In the genomic region with DNA sequence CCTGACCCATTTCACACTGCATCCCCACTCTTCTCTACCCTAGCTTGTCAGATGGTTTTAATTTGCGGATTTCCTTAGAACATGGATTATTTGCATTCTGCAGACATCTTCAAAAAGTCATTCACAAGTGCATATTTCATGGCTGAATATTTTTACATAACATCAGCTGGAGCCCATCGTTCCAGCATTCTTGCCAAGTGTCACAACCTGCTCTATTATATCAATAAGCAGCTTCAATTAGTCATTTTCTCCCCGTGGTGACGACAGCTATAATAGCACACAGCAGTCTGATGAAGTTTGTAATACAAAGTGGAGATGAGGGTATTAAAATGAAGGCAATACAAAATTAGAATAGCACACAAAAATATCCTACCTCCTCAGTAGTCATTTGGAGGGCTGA, we compare ENCODE assay signal across 15 mouse cellular contexts.
"Had no signal": no experiment of that assay in that cellular context is flagged by ENCODE, and none has a peak within 500 bp of the region (broad histone marks: within the 10 kb centered on the region; RNA-seq: fewer than 3 reads in every experiment).

No protein-coding gene starts in this region.

- H3K4me1 ChIP-seq: limb, embryonic 15.5 days; liver, embryonic 12.5 days; midbrain, embryonic 10.5 days; neural tube, embryonic 15.5 days had no signal

- ATAC-seq: liver, embryonic 12.5 days had no signal

- H3K9me3 ChIP-seq: limb, embryonic 15.5 days; liver, embryonic 12.5 days; midbrain, embryonic 10.5 days; neural tube, embryonic 15.5 days had no signal

- H3K36me3 ChIP-seq: limb, embryonic 15.5 days; liver, embryonic 12.5 days; midbrain, embryonic 10.5 days; neural tube, embryonic 15.5 days had no signal

- H3K4me2 ChIP-seq: limb, embryonic 15.5 days; liver, embryonic 12.5 days; lung, embryonic 14.5 days; neural tube, embryonic 15.5 days had no signal

- H3K27me3 ChIP-seq: limb, embryonic 15.5 days; liver, embryonic 12.5 days; neural tube, embryonic 15.5 days had no signal

- DNase-seq: kidney, postnatal 36 days; layer of hippocampus, adult 9-11 months; layer of hippocampus, postnatal 36 days; lung, embryonic 14.5 days; lung, postnatal 10 days; lung, postnatal 4 days; right cerebral cortex, adult 18-20 months; right cerebral cortex, postnatal 25 days; thymus, postnatal 14 days had no signal

- H3K4me3 ChIP-seq: limb, embryonic 15.5 days; liver, embryonic 12.5 days; midbrain, embryonic 10.5 days; myocyte; neural tube, embryonic 15.5 days had no signal

- H3K9ac ChIP-seq: limb, embryonic 15.5 days; liver, embryonic 12.5 days; lung, embryonic 14.5 days; neural tube, embryonic 15.5 days had no signal

- H3K27ac ChIP-seq: limb, embryonic 15.5 days; liver, embryonic 12.5 days; midbrain, embryonic 10.5 days; neural tube, embryonic 15.5 days; stomach, postnatal 0 days had no signal
